Mouse (Mus musculus): ENCODE data around the gene Mthfd1. TPM values are rescaled to one million over a fixed set of nuclear protein-coding genes. Genes with fewer than 3 reads are reported as not detected.

Mthfd1 gene
- polyA plus RNA-seq, 1 experiment from 2014 or later = 105 TPM

DNA sequence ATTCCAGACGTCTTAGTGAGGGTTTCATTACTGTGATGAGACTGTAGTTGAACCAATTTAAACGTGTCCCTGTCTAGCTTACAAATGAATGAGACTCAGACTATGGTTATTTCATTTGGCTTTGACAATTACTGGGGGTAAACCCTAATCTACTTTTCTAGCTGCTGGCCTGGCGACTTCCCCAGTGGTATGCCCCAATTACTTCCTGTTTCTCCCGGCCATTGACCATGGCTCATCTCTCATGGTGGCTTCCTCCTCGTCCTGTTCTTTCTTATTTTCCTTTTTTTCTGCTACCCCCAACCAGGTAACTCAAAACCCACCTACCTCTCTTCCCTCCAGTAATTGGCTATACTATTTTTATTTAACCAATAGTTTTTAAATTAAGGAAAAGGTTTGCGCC, 9.9 kb downstream of the Mthfd1 start:
- no peaks in the 10 kb centered on the region for H3K27me3 ChIP-seq (replicated peaks; ENCODE audit: insufficient read depth, low read length)

DNA sequence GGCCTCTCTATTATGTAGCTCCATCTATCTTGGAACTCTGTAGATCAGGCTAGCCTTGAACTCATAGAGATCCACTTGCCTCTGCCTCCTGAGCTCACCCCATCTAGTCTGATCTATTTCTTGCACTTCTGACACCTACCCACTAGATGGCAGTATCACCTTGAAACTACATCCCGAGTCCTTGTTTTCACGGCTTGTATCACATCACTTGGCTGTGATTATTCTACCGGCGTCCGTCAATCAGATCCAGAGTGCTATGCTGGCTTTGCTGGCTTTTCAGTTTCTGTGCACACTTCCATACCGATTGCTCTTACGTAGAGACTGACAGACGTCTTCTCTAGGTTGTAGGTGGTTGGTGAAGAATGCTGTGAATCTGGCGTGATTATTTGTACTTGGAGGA, 11.8 kb downstream of the Mthfd1 start:
- no peak overlapping the region for H3K9ac ChIP-seq (replicated peaks; ENCODE audit: low read depth)
- ATAC-seq (peak; percentile 64), DNase-seq (ENCODE audit: low spot score) (peak; percentile 77)
- TF ChIP-seq CTCF (IDR thresholded peaks at IDR 0.05) (peak; percentile 85), EP300 (IDR thresholded peaks at IDR 0.05) (peak; percentile 13; the same call in 1 of the 2 replicates)
- H3K9me3 ChIP-seq (ENCODE audit: low read length) = no peaks in the 10 kb centered on the region
- 57% methylated on average over 9 of the region's 9 CpGs for WGBS
- no peaks in the 10 kb centered on the region for H3K36me3 ChIP-seq (ENCODE audit: insufficient read depth, low read length)
- no peaks in the 10 kb centered on the region for H3K27me3 ChIP-seq (replicated peaks; ENCODE audit: insufficient read depth, low read length)
- H3K4me1 ChIP-seq (ENCODE audit: insufficient read depth, low read depth, low read length) = no peaks in the 10 kb centered on the region
- H3K4me3 ChIP-seq (ENCODE audit: low read depth, low read length) = no peak overlapping the region
- H3K27ac ChIP-seq (ENCODE audit: low read length) = no peak overlapping the region
- no peak overlapping the region for H3K4me2 ChIP-seq (replicated peaks; ENCODE audit: low read depth, low read length)

More for the DNA sequence above, 9.9 kb downstream of the Mthfd1 start:
- Histone ChIP-seq H3K9ac (replicated peaks; ENCODE audit: low read depth) (no peak overlapping the region), H3K27ac (ENCODE audit: low read length) (no peak overlapping the region), H3K4me2 (replicated peaks; ENCODE audit: low read depth, low read length) (no peak overlapping the region), H3K4me1 (ENCODE audit: insufficient read depth, low read depth, low read length) (no peaks in the 10 kb centered on the region), H3K4me3 (ENCODE audit: low read depth, low read length) (no peak overlapping the region), H3K9me3 (ENCODE audit: low read length) (no peaks in the 10 kb centered on the region), H3K36me3 (ENCODE audit: insufficient read depth, low read length) (no peaks in the 10 kb centered on the region)
- DNase-seq (ENCODE audit: low spot score) (no peak), ATAC-seq (no peak)
- 64% methylated on average over 6 of the region's 6 CpGs for WGBS
- TF ChIP-seq EP300 (IDR thresholded peaks at IDR 0.05) (no peak), CTCF (IDR thresholded peaks at IDR 0.05) (no peak)

DNA sequence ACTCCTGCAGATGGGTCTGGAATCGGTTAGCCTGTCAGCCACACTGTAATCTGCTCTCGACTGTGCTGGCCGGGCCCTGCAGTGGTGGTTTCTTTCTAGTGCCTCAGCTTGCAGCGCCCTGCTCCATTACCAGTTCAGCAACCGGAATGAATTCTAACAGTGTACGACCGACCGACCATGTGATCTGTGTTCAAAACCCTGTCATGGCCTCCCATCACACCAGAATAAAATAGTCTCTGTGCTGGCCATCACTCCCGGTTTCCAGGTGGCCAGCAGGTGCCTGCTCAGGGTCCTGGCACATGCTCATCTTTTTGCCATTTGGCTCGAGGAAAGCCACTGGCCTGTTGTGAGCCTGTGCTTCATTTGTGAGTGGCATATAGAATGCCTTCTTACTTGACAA, 13.6 kb downstream of the Mthfd1 start:
- H3K4me2 ChIP-seq (replicated peaks; ENCODE audit: low read depth, low read length) = no peak overlapping the region
- TF ChIP-seq CTCF (IDR thresholded peaks at IDR 0.05) (no peak), EP300 (IDR thresholded peaks at IDR 0.05) (no peak)
- H3K27ac ChIP-seq (ENCODE audit: low read length) = no peak overlapping the region
- WGBS = 81% methylated on average over 10 of the region's 10 CpGs
- H3K4me3 ChIP-seq (ENCODE audit: low read depth, low read length) = no peak overlapping the region
- H3K36me3 ChIP-seq (ENCODE audit: insufficient read depth, low read length) = no peaks in the 10 kb centered on the region
- ATAC-seq (no peak), DNase-seq (ENCODE audit: low spot score) (no peak)
- H3K9me3 ChIP-seq (ENCODE audit: low read length) = no peaks in the 10 kb centered on the region
- H3K27me3 ChIP-seq (replicated peaks; ENCODE audit: insufficient read depth, low read length) = no peaks in the 10 kb centered on the region
- no peak overlapping the region for H3K9ac ChIP-seq (replicated peaks; ENCODE audit: low read depth)
- no peaks in the 10 kb centered on the region for H3K4me1 ChIP-seq (ENCODE audit: insufficient read depth, low read depth, low read length)

DNA sequence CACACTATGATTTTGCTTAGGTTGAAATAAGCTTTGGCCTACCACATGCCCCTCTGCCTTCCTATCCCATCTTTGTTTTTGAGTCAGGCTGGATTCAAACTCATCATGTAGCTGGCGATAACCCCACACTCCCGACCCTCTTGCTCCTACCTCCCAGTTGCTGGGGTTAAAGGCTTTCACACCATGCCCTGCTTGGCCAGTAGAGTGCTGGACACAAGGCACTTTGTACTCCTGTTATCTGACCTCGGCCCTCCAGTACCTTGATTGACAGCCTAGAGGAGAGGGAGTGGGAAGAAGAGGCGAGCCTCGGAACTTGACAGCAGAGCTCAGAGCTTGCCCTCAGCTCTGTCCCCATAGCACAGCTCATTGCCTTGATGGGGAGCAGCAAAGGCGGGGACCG, 14.1 kb downstream of the Mthfd1 start:
- Histone ChIP-seq H3K4me2 (replicated peaks; ENCODE audit: low read depth, low read length) (no peak overlapping the region), H3K27me3 (replicated peaks; ENCODE audit: insufficient read depth, low read length) (no peaks in the 10 kb centered on the region), H3K4me1 (ENCODE audit: insufficient read depth, low read depth, low read length) (no peaks in the 10 kb centered on the region), H3K4me3 (ENCODE audit: low read depth, low read length) (no peak overlapping the region), H3K9ac (replicated peaks; ENCODE audit: low read depth) (no peak overlapping the region), H3K27ac (ENCODE audit: low read length) (no peak overlapping the region), H3K36me3 (ENCODE audit: insufficient read depth, low read length) (no peaks in the 10 kb centered on the region), H3K9me3 (ENCODE audit: low read length) (no peaks in the 10 kb centered on the region)
- no peak for TF ChIP-seq EP300 (IDR thresholded peaks at IDR 0.05)
- TF ChIP-seq CTCF (IDR thresholded peaks at IDR 0.05) = no peak
- 57% methylated on average over 7 of the region's 7 CpGs for WGBS
- ATAC-seq (no peak), DNase-seq (ENCODE audit: low spot score) (no peak)

DNA sequence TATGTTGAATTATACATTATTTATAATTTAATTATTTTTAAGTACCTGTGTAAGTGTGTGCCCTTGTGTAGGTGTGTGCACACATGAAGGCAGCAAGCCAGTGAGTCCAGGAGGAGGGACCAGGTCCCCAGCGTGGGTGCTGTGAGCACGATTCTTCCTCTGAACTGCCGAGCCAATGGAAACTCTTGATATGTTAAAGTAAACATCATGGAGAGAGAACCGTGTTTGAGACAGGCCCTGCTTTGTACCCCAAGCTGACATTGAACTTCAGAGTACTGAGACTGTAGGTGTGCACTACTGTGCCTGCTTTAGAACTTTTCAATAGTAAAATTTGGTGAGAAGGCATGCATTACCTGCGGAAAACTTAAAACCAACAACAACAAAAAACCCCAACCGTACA, 16.4 kb downstream of the Mthfd1 start:
- Histone ChIP-seq H3K27me3 (replicated peaks; ENCODE audit: insufficient read depth, low read length) (no peaks in the 10 kb centered on the region), H3K4me2 (replicated peaks; ENCODE audit: low read depth, low read length) (no peak overlapping the region), H3K27ac (ENCODE audit: low read length) (no peak overlapping the region), H3K36me3 (ENCODE audit: insufficient read depth, low read length) (no peaks in the 10 kb centered on the region), H3K4me1 (ENCODE audit: insufficient read depth, low read depth, low read length) (no peaks in the 10 kb centered on the region), H3K9ac (replicated peaks; ENCODE audit: low read depth) (no peak overlapping the region), H3K4me3 (ENCODE audit: low read depth, low read length) (no peak overlapping the region), H3K9me3 (ENCODE audit: low read length) (no peaks in the 10 kb centered on the region)
- TF ChIP-seq EP300 (IDR thresholded peaks at IDR 0.05) = no peak
- no peak for TF ChIP-seq CTCF (IDR thresholded peaks at IDR 0.05)
- DNase-seq (ENCODE audit: low spot score) = no peak
- no peak for ATAC-seq
- WGBS = 63% methylated on average over 6 of the region's 6 CpGs

DNA sequence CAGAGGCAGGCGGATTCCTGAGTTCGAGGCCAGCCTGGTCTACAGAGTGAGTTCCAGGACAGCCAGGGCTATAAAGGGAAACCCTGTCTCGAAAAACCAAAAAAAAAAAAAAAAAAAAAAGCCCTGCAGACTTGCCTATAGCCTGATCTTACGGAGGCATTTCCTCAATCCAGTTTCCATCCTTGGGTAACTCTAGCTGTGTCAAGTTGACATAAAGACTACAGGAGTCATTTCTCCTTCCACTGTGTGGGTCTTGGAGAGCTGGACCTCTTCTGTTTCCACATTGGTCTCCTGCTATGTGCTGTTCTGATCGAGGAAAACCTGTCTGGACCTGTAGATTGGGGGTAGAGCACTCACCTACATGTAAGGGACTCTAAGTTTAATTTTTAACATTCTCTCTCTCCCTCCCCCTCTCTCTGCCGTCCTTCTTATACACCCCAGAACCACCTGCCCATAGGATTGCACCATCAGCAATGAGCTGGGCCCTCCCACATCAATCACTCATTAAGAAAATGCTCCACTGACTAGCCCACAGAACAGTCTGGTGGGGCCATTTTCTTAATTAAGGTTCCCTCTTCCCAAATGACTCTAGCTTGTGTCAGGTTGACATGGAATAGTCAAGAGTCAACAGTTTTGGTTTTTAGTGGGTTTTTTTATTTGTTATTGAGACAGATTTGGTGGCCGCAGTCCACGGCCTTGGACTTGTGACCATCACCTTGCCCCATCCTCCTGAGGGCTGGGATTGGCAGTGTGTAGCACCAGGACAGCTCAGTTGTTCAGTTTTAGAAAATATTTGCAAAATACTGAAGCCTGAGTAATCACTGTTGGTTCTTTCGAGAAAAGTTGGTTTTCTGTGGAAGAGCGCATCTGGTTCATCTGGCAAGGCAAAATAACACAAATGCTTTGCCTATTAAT, 17.8 kb downstream of the Mthfd1 start:
- Histone ChIP-seq H3K9me3 (ENCODE audit: low read length) (no peaks in the 10 kb centered on the region), H3K36me3 (ENCODE audit: insufficient read depth, low read length) (no peaks in the 10 kb centered on the region), H3K27me3 (replicated peaks; ENCODE audit: insufficient read depth, low read length) (no peaks in the 10 kb centered on the region), H3K27ac (ENCODE audit: low read length) (no peak overlapping the region), H3K9ac (replicated peaks; ENCODE audit: low read depth) (no peak overlapping the region), H3K4me3 (ENCODE audit: low read depth, low read length) (no peak overlapping the region), H3K4me2 (replicated peaks; ENCODE audit: low read depth, low read length) (no peak overlapping the region), H3K4me1 (ENCODE audit: insufficient read depth, low read depth, low read length) (no peaks in the 10 kb centered on the region)
- DNase-seq (ENCODE audit: low spot score) = no peak
- TF ChIP-seq CTCF (IDR thresholded peaks at IDR 0.05) (no peak), EP300 (IDR thresholded peaks at IDR 0.05) (no peak)
- WGBS = 83% methylated on average over 10 of the region's 10 CpGs
- peak; percentile 21; the same call in 1 of the 2 replicates for ATAC-seq

All from lung, postnatal 0 days (tissue).